Mouse (Mus musculus): ENCODE measurements around the gene Pip5kl1.

The Pip5kl1 gene

GRCm38 (mm10) chr2:32612274-32612673 is 37.7 kb downstream of the Pip5kl1 start:
- DNase-seq (ENCODE audit: low read depth, low spot score) = peak; percentile 80

- no peak for DNase-seq (ENCODE audit: low read depth, low spot score)
Observed at GRCm38 (mm10) chr2:32617109-32617508, 42.5 kb downstream of the Pip5kl1 start.

GRCm38 (mm10) chr2:32617601-32618000 is 43.0 kb downstream of the Pip5kl1 start:
- no peak for DNase-seq (ENCODE audit: low read depth, low spot score)

DNA sequence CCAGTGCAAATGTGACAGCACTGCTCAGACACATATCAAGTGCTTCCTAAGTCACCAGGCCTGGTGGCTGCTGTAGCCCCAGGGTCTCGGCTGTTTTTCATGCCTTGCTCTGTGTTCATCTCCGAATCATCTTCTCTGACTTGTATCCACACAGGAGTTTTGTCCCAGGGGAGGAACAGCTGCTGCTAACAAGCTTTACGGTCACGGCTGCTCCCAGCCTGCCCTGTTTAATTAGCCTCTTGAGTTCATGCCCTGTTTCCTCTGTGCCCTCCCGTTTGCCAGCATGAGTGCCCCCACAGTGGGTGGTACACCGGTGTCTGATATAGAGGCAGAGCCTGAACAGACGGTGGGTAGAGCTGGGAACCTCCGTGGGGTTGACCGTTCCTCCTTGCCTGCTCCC is 43.5 kb downstream of the Pip5kl1 start:
- no peak for DNase-seq (ENCODE audit: low read depth, low spot score)

DNA sequence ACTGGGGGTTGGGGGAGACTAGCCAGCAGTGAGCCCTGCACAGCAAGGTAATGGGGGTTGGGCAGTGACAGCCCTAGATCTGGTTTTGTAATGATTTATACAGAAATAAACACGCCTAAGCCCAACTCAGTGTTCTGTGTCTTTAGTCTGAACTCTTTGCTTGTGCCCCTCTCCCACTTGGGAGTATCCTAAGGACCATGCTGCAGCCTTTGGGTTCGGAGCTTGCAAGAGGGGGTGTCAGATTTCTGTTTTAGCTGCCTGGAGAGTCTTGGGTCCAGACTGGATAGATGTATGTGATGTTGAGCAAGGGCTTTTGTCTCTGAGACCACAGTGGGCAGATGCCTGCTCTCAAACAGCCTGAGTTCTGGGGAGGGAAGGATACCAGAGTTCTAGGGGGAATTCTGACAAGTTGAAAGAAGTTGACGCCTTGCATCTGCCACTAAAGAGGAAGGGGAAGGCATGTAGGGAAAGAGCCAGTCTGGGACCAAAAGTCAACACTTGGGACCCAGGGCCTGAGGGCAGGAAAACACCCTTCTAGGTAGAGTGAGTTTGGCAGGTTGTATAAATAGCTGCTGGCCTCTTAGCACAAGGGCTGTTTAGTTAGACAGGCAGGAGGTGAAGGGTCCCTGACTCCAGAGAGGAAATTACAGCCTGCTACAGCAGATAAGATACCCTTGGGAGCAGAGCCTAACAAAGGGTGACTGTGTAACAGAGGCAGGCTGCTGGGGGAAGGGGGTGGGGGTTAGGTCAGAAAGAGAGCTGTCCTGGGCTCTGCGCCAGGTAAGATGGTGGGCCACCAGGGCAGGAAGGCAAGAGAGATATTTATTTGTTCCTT is 46.3 kb downstream of the Pip5kl1 start:
- no peak for DNase-seq (ENCODE audit: low read depth, low spot score)

DNA sequence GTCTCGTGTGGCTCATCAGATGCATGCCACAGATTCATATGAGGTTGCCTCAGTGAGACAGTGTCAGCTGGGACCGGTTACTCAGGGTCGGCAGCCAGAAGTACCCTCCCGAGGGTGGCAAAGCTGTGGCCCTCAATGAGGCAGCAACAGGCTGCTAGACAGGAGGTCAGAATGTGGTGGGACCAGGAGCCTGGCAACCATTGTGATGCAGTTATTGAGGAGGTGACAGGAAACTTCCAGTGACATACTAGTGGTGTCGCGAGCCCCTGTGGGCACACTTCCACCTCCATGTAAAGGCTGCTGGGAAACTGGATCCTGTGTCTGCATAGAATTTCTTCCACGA is 46.9 kb downstream of the Pip5kl1 start, which contains the start of gene Ak1:
Gene Ak1, plus strand, starts transcription at position 242 of the 343 bp plus-strand sequence.
- no peak for DNase-seq (ENCODE audit: low read depth, low spot score)

GRCm38 (mm10) chr2:32624111-32624748 is 49.6 kb downstream of the Pip5kl1 start:
- no peak for DNase-seq (ENCODE audit: low read depth, low spot score)

DNA sequence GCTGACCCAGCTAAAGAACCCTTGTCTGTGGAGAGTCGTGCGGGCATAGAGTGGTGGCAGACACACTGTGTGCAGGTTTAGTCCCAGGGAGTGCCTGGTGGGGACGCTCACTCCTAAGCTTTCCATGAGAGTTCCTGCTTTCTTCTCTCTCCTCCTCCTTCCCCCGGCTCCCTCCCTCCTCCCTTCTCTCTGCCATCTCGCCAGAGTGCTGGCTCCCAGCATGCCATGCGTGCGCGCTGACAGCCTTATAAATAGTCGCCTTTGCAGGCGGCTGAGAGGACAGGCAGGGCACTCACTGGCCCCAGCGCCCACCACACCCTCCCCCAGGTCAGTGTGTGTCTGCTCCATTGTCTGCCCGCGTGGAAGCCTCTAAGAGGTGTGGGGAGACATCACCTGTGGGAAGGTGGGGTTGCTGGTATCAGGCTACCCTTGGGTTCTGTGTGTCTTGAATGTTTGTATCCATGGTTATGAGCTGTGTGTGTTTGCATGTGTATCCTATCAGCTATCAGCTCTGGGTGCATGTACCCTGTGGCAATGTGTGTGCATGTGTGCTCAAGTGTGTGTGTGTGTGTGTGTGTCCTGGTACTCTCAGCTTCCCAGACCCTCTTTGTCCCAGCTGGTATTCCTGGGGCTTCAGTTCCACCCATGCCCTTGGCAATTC is 50.7 kb downstream of the Pip5kl1 start:
- no peak for DNase-seq (ENCODE audit: low read depth, low spot score)

DNA sequence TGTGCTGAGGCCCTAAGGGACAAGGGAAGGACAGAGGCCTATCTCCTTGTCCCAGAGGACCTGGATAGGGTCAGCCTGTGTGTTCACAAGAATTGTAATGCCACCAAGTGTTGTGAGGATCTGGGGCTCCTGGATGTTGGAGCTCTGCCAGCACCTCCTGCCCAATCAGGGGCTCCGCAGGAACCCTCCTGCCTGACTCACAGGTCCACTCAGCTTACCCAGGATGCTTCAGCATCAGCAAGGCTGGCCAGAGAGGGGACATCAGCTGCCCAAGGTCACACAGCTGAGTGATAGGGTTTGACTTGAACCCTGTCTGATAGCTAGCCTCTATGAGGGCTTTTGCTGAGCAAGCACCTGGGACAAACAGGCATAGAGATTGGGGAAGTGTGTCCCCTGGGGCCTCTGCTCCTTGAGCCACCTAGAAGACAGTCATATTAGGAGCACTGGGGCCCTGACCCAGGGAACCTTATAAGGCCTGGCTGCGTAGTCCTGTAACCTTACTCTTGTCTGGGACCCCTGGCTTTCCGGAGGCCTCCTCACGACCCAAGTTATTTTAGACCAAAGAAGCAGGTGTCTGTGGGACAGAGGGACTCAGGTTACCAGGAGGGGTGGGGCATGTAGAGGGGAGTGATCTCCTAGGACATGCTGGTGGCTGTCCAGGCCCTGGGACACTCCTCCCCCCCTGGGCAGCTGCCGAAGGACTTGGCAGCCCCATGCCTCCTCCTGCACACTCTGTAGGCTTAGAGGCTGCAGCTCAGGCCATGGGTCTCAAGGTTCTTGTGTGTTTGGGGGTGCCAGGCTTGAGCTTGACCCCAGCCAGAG is 51.5 kb downstream of the Pip5kl1 start:
- DNase-seq (ENCODE audit: low read depth, low spot score) = no peak

- DNase-seq (ENCODE audit: low read depth, low spot score) = no peak
Observed at GRCm38 (mm10) chr2:32627266-32628043, 52.9 kb downstream of the Pip5kl1 start.

GRCm38 (mm10) chr2:32628044-32628550 is 53.5 kb downstream of the Pip5kl1 start:
- no peak for DNase-seq (ENCODE audit: low read depth, low spot score)

GRCm38 (mm10) chr2:32628729-32629128 is 54.1 kb downstream of the Pip5kl1 start:
- no peak for DNase-seq (ENCODE audit: low read depth, low spot score)

GRCm38 (mm10) chr2:32629276-32629976 is 54.8 kb downstream of the Pip5kl1 start:
- no peak for DNase-seq (ENCODE audit: low read depth, low spot score)

DNA sequence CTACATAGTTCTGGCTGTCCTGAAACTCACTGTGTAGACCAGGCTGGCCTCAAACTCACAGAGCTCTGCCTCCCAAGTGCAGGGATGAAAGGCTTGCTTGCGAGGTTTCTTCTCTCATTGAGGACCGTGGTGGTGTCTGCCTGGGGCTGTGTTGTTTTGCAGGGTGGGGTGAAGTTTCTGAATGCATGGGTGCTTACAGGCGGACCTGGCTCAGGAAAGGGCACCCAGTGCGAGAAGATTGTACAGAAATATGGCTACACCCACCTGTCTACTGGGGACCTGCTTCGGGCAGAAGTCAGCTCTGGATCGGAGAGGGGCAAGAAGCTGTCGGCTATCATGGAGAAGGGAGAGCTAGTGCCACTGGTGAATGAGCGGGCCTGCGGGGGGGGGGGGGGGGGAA is 55.4 kb downstream of the Pip5kl1 start:
- DNase-seq (ENCODE audit: low read depth, low spot score) = no peak

DNA sequence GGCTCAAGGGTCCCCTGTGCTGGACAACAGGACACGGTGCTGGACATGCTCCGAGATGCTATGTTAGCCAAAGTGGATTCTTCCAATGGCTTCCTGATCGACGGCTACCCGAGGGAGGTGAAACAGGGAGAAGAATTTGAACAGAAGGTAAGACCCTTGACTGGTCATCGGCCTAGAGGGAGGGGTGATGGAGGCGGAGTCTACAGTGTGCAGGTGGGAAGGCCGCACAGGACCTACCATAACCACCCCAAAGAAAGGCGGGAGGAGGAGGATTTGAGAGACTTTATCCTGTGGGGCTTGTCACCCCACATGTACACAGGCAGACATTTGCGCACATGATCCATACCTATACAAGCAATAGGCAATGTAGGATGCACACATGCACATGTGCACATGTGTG is 56.4 kb downstream of the Pip5kl1 start:
- DNase-seq (ENCODE audit: low read depth, low spot score) = no peak

GRCm38 (mm10) chr2:32631737-32632394 is 57.3 kb downstream of the Pip5kl1 start:
- no peak for DNase-seq (ENCODE audit: low read depth, low spot score)
